Mouse (Mus musculus): ENCODE results near the gene Pes1.
A peak's percentile ranks its signal among the peaks of the same experiment; 100 is the strongest.

Pes1 gene

GRCm38 (mm10) chr11:3963155-3963554 lies 620 bp upstream of the Pes1 start:
- DNase-seq (ENCODE audit: low read depth, low spot score), result no peak

DNA sequence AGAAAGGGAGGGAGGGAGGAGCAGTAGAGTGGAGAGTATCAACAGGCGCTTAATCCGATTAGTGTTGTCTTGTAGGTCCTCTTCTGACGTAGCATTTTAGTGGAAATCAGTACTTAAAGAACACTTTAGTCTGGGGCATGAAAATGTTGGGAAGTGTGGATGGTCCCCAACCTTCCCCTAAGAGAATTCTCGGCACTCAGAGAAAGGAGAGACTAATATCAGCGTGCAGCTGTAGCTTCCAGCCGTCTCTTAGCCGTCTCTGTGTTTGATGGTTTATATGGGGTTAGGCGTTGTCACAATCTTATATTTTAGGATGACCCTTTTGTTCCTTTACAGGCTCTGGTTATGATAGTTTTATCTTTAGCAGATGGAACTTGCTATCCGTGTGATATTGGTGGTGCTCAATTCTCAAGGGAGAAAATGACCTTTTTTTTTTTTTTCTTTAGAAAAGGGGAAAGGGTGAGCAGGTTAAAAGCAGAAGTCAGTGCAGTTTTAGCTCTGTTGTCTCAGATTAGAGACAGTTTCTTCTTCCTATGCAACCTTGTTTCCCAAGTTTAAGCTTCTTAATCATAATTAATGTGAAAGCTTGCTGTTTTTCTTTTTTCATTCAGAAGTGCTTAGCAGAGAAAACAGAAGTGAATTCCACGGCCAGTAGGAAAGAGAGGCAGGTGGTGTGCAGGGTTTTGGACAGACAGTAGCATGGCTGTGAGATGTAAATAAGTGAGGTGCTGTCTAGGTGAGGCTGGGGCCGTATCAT lies 819 bp downstream of the Pes1 start:
- DNase-seq (ENCODE audit: low read depth, low spot score), result peak; percentile 41

DNA sequence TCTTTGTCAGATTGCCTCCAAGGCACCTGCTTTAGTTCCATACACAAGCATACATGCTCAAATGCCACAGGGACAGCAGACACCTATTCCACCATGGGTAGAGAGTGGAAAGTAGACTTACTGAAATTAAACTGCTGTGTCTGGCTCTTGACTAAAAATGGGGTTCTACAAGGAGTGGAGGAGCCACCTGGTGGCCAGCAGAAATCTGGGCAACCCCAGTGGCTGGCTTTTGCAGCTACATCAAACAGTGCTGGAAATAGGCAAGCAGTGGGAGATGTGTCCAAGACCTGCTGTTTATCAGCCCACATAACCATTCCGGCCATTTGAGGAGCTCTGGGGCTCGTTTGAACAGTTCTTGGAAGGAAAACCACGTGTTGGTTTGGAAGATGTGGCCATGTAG lies 6.1 kb downstream of the Pes1 start:
- DNase-seq (ENCODE audit: low read depth, low spot score), result no peak

GRCm38 (mm10) chr11:3970361-3970760 lies 6.6 kb downstream of the Pes1 start:
- DNase-seq (ENCODE audit: low read depth, low spot score), result no peak

DNA sequence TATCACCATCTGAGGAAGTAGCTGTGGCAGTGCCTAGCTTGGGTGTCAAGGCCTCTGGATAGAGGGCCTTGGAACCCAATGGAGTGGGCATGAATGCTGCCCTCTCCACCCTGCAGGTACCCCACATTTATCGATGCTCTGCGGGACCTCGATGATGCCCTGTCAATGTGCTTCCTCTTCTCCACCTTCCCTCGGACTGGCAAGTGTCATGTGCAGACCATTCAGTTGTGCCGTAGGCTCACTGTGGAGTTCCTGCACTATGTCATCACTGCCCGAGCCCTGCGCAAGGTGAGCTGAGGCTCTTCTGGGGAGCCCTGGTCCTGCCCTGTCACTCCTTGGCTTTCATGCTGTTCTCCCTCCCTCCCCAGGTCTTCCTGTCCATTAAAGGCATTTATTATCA lies 9.3 kb downstream of the Pes1 start:
- DNase-seq (ENCODE audit: low read depth, low spot score), result no peak

DNA sequence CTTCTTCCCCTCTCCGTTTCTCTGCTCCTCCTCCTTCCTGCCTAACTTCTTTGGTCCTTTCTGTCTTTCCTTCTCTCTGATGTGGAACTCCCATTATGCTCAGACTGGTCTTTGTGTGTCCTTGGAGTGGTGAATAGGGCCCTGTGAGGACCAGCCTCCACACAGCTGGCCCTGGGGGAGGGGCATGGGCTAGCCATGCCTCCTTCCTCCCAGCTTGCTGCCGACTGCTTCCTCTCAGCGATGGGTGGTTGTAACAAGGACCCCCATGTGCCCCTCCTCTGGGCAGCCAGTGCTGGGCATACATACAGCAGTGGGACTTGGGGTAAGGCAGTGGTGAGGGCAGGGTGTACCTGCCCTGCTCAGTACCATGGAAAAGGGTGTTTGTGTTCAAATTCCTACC lies 10.5 kb downstream of the Pes1 start:
- no peak for DNase-seq (ENCODE audit: low read depth, low spot score)

DNA sequence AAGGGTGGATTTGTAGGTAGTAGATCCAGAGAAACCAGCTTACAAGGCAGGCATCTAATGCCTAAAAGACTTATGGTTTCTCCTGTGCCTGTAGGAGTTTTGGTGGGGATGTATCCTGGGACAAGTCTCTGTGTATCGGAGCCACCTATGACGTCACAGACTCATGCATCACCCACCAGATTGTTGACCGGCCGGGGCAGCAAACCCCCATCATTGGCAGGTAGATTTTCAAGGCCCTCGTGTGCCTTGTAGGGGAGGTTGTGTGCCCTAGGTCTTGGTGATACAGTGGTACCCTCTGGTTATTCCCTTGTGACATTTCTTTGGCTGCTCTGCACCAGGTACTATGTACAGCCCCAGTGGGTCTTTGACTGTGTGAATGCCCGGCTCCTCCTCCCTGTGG lies 12.9 kb downstream of the Pes1 start, which contains the start of gene 4930556J24Rik:
TSS of gene 4930556J24Rik (minus strand) at position 101 of the 400 bp plus-strand sequence.
- DNase-seq (ENCODE audit: low read depth, low spot score), result no peak

DNA sequence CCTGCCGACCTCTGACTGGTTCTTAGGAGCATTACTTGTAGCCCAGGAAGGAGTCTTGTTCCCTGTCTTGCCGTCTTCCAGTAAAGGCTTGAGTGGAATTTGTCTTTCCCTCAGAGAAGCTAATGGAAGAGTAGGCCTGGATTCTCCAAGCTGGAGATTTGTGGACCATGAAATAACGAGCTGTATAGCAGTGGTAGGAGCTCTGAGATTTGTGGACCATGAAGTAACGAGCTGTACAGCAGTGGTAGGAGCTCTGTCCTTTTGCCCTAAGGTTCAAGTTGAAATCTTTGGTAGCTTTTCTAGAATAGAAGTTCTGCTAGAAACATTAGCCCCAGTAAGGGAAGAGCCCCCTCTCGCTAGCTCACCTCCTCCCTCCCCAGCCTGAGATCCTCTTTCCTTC lies 14.6 kb downstream of the Pes1 start:
- DNase-seq (ENCODE audit: low read depth, low spot score), result no peak

- no peak for DNase-seq (ENCODE audit: low read depth, low spot score)
Observed at GRCm38 (mm10) chr11:3981536-3981935, 17.8 kb downstream of the Pes1 start.

- no peak for DNase-seq (ENCODE audit: low read depth, low spot score)
Observed at GRCm38 (mm10) chr11:3982275-3983209, 18.8 kb downstream of the Pes1 start.

DNA sequence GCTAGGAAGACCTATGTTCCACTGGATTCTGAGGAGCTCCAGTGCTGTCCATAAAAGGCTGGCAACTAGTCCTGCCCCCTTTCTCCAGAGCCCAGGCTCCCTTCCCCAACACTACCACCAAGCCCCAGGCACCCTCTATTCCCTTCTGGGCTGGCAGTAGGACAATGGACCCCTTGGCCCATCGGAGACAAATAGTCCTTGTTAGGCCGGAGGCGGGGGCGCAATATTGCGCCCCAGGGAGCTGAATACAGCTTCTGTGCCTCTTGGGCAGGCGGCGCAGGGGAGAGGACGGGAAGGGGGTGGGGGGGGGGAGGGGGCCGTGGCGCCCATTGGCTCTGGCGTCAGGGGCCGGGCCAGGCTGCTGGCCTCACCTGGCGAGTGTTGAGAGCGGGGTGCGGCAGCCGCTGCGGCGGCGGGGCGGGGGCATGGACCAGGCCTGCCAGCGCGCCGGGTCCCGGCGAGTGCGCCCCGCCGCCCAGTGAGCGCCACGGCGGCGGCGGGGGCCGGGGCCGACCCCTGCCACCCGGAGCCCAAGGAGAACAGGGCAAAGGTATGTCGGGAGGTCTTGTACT lies 19.6 kb downstream of the Pes1 start, which contains the start of gene Gal3st1:
TSS of gene Gal3st1 (plus strand) at position 346 of the 572 bp plus-strand sequence.
- no peak for DNase-seq (ENCODE audit: low read depth, low spot score)

DNA sequence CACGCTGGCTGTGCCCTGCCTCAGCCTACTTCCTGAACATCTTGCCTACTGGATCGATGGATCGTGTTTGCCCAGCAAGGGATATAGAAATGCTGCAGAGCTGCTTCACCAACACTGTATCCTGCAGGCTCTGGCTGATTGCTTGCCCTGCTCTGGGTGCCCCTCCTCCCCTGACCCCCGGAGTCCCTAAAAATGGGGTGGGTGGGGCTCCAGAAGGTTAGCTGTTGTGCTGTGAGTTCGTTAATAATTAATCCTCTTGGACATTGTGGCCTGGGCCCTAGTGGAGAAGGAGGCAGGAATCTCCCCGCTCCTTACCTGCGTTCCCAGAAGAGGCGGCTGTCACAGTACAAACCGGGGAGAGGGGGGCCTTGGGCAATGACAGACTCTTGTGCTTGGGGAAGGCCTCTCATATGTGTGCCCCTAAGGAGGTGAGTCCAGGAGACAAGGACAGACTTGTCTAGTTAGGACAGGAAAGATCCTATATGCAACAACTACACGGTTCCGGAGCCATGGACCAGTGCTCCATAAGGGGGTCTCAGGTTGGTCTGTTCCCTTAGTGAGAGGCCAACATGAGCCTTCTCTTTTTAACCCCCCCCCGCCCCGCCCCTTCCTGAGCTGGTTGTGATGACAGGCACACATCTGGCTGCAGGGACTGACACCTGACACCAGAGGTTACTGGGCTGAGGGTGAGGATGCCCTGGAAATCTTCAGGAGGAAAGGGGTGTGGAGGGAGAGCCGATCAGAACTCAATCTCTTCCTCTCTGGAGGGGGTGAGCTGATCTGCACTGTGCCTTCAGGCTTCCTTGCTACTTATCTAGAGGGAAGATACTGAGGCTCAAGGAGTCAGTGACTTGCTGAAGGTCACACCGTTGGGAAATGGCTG lies 20.3 kb downstream of the Pes1 start:
- no peak for DNase-seq (ENCODE audit: low read depth, low spot score)

DNA sequence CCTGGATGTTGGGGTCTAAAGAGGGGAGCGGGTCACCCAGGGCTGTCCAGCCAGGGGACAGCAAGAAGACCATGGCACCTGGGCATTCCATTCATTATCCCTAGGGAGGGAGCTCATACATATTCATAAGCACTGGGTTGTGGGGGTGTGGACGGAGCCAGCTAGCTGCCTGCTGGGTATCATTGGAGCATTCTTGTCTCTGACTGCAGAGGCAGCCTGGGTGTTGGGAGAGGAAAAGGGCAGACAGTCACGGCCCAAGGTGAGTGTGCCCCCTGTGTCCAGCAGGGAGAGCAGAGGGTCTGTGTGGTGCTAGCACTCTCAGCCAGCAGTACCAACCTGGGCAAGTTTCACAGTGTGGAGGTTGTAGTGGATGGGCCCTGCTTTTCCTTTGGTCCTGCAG lies 26.0 kb downstream of the Pes1 start:
- no peak for DNase-seq (ENCODE audit: low read depth, low spot score)

DNA sequence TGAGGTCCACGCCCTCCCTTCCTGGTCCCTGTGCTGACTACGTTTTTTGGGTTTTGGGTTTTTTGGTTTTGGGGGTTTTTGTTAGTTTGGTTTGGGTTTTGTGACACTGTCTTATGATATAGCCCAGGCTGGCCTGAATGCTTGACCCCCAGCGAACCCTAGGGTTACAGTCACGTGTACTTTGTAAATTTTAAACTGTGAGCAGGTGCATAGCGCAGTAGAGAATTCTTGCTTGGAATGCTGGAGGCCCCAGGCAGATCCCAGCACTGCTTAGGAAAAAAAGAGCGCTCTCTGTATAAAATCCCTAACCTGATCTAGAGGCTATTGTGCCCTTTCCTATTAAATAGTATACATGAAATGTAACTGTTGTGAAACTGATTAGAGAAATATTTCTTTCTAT lies 29.4 kb downstream of the Pes1 start:
- DNase-seq (ENCODE audit: low read depth, low spot score), result no peak

DNA sequence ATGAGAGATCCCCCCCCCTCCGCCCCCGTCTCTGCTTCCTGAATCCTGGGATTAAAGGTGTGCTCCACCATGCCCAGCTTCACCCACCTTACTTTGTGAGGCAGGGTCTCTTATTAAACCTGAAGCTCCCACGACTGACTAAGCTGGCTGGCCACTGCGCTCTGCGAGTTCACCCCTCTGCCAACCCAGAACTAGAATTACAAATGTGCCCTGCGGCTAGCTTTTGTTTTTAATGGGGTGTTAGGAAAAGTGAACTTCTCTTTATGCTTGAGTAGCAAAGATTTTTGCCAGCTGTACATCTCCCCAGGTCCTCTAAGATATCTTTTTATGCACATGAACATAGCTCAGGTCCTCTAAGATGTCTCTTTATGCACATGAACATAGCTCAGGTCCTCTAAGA lies 30.1 kb downstream of the Pes1 start:
- no peak for DNase-seq (ENCODE audit: low read depth, low spot score)

DNA sequence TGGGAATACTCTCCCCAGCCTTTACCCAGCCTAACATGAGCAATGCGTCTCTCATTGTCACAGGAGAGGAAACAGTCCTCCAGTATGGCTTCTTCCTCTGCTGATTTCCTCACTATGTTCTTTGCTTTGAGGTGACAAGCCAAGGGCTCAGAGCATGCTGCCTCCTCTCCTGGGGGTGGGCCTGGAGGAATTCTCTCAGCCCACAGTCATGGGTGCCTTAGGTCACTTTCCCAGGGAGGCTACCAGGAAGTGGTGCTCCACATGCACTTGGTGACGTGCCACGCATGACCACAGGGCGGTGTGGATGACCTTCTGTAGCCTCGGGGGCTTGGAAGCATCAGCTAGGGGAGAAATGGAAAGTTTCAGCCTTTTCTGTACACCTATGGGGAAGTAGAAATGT lies 31.7 kb downstream of the Pes1 start:
- DNase-seq (ENCODE audit: low read depth, low spot score), result no peak

DNA sequence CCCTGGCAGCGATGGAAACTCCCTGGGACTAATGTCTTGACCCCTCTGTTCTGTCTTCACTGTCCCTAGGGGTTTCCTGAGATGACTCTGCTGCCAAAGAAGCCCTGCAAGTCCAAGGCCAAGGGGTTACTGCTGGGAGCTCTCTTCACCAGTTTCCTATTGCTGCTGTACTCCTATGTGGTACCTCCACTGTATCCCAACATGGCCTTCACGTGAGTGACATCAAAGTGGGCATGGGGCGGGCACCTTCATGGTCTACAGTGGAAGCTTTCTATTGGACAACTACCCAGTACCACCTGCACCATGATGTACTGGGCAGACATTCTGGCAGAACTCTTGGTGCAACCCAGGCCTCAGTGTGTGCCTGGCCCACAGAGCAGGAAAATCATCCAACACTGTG lies 33.1 kb downstream of the Pes1 start:
- no peak for DNase-seq (ENCODE audit: low read depth, low spot score)

GRCm38 (mm10) chr11:3997978-3998720 lies 34.4 kb downstream of the Pes1 start:
- DNase-seq (ENCODE audit: low read depth, low spot score), result no peak

DNA sequence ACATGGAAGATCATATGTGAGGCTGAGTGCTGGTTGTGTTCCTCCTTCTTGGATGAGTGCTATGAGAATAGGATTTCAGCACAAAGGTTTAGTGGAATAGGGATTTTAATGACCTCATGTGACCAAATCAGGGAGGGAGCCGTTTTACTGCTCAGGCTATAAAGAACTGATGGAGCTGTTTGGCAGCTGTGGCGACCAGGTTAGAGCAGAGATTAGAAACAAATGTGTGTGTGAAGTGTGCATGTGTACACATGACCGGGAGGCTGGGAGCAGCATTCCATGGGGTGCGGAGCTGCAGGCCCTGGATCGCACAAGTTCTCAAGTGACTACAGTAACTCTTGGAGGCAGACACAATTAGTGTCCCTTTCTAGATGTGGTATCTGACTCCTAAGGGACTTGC lies 35.8 kb downstream of the Pes1 start:
- DNase-seq (ENCODE audit: low read depth, low spot score), result no peak

DNA sequence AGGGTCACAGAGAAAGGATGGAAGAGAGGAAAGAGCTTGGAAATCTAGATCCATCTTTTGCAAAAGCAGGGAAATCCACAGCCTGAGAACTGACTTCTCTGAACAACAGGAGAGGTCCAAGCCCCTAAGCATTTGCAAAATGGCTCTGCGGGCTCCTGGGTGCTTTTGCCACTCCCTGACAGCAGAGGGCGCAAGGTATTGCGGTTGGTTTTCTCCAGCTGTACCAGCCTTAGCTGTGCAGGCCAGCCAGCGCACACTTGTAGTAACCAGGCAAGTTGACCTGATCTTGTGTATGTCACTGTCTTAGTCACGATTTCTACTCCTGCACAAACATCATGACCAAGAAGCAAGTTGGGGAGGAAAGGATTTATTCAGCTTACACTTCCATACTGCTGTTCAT lies 37.8 kb downstream of the Pes1 start:
- peak; percentile 32 for DNase-seq (ENCODE audit: low read depth, low spot score)
